Mouse (Mus musculus) embryonic fibroblast, embryonic 13.5 days (primary cell): ENCODE data around the gene Entpd3.

ENCODE experiments used
- CTCF ChIP-seq: IDR thresholded peaks from 2 replicates; pipeline ENCODE4 v1.5.1; 2011; ENCODE audit warnings: mild to moderate bottlenecking, control low read depth, low read length, moderate library complexity, borderline replicate concordance; ENCODE audit not compliant: insufficient read depth
- POLR2A ChIP-seq: IDR thresholded peaks from 2 replicates; pipeline ENCODE4 v1.6.1; 2011; ENCODE audit warnings: low read depth, mild to moderate bottlenecking, control low read depth, low read length, moderate library complexity

GRCm38 (mm10) chr9:120527270-120527669 is 12.3 kb upstream of the Entpd3 start:
- TF ChIP-seq CTCF (no peak), POLR2A (no peak)
